Mouse (Mus musculus): Measurements from ENCODE around the gene Eri3.

Gene Eri3

DNA sequence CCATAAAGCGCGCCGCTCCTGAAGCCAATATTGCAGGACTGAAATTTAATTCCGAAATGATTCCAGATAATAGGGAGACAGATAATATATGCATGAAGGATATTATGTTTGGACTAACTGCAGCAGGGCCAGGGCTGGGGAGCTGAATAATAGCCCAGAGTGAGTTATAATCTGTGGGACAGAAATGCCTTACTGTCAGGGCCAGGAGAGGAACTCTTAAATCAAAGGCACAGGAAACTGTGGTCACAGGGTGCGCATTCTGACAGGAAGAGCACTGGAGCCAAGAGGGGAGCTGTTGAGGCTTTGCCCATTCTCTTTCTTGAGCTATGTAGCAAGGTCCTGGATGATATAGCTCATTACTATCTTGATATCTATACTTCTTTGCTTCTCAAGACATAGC lies 74.5 kb downstream of the Eri3 start:
- no peak for DNase-seq (ENCODE audit: low spot score in 2 of 2)

- DNase-seq (ENCODE audit: low spot score in 2 of 2) = no peak
Observed at GRCm38 (mm10) chr4:117628464-117628863, 78.3 kb downstream of the Eri3 start.

- DNase-seq (ENCODE audit: low spot score in 2 of 2) = no peak
Observed at GRCm38 (mm10) chr4:117630053-117630670, 80.0 kb downstream of the Eri3 start.

GRCm38 (mm10) chr4:117633527-117633926 lies 83.4 kb downstream of the Eri3 start:
- no peak for DNase-seq (ENCODE audit: low spot score in 2 of 2)

DNA sequence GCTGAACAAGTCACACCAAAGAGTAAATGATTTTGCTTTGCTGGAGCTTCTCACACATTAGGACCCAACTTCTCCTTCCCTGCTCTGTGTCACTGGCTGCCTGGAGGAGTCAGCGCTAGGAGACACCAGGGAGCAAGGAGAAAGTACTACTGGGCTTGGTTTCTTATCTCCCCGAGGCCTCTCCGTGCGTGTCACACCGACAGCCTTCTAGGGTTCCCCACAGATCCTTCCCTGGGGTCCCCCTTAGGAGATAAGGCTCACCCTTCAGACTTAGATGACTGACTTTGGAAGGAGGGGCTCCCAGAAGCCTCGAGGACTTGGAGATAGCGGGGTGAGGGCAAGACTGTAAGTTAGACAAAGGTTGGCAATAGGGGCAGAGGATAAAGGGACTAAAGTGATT lies 84.5 kb downstream of the Eri3 start:
- DNase-seq (ENCODE audit: low spot score in 2 of 2) = no peak

GRCm38 (mm10) chr4:117636152-117636551 lies 86.0 kb downstream of the Eri3 start:
- DNase-seq (ENCODE audit: low spot score in 2 of 2) = no peak

GRCm38 (mm10) chr4:117636891-117637613 lies 86.9 kb downstream of the Eri3 start:
- DNase-seq (ENCODE audit: low spot score in 2 of 2) = no peak

- DNase-seq (ENCODE audit: low spot score in 2 of 2) = no peak
Observed at GRCm38 (mm10) chr4:117640925-117641703, 90.9 kb downstream of the Eri3 start.

- no peak for DNase-seq (ENCODE audit: low spot score in 2 of 2)
Observed at GRCm38 (mm10) chr4:117641804-117642203, 91.6 kb downstream of the Eri3 start.

DNA sequence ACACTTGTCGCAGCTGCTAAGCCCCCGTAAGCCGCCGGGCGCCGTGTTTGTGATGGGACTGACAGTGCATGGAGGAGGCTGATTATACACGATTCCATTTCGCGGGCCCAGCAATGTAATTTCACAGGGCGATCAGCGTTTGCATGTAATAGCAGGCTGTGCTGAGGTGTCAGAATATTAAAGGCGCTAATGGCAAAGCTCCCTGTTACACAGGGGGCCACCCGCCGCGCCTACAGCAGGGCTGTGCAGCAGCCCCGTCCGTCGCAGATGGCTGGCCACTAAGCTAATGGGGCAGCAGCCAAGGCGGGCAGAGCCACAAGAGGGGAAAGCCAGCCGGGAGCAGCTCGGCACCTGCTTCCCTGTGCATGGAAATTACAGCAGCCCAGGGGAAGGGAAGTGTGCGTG lies 94.9 kb downstream of the Eri3 start:
- DNase-seq (ENCODE audit: low spot score in 2 of 2) = no peak

GRCm38 (mm10) chr4:117645859-117646258 lies 95.7 kb downstream of the Eri3 start:
- DNase-seq (ENCODE audit: low spot score in 2 of 2) = no peak

DNA sequence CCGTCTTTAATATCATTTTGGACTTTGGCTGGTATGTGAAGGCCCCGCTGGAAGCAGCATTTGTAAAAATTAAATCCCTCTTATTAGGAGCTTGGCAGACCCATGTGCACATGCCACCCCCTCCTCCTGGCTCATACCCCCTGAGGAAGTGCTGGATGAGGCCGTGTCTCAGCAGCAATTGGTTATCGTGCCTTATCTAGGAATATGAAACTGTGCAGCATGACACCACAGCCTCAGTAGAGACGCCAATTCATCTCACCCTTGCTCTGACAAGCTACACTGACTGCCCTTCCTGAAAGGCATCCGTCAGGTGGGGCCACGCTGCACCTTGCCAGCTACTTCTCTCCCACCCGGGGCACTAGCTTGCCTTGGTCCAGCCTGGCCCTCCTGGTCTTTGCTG lies 96.3 kb downstream of the Eri3 start:
- no peak for DNase-seq (ENCODE audit: low spot score in 2 of 2)

GRCm38 (mm10) chr4:117646926-117647755 lies 97.0 kb downstream of the Eri3 start:
- DNase-seq (ENCODE audit: low spot score in 2 of 2) = no peak

DNA sequence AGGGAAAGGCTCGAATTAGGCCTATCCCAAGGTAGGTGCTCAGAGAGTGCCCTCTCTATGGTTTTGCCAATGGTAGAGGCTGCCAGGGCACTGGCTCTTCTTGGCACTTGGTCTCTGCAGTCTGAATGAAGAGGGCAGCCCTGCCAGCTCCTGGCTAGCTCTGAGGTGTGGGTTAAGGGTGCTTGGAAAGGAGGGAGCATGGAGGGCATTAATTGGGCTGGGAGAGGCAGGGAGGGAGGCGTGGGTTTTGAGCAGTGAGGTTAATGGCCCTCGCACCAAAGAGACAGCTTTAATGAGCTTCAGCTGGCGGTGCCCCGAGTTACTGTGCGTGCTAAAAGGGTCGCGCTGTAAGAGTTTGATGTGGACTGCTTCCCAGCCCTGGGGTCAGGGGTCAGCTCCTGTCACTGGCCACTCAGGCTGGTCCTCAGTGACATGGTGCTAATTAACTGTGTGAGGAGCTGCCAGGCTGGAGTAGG lies 101.5 kb downstream of the Eri3 start:
- DNase-seq (ENCODE audit: low spot score in 2 of 2) = no peak

GRCm38 (mm10) chr4:117652727-117653126 lies 102.6 kb downstream of the Eri3 start:
- DNase-seq (ENCODE audit: low spot score in 2 of 2) = no peak

DNA sequence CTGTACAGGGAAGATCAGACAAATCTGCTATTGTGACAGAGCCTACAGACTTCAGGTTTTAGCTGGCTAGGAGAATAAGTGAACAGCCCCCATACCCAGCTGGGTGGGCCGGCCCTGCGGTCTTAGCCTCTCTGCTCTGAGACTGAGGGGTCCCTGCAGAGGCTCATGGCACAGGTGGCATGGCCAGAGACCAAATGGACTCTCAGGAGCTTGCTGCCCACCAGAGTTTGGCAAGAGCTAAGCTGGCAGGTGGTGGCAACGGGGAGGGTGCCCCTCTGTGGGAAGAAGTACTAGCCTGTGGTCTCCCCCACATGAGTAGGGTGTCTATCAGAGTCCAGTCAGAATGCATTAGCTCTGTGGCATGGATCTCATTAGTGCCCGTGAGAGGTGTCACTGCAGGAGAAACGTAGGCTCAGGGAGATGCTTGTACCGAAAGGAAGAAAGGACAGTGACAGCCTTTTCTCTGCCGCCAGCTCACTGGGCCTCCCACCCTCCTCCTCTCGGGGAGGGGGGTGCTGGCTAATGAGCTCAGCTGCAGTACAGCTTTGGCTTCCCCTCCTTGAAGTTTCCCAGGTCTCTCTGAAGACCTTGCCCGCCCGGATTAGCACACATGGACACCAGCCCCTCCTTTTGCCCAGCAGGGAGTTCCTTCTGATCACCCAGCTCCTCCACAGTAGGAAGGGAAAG lies 104.0 kb downstream of the Eri3 start:
- DNase-seq (ENCODE audit: low spot score in 2 of 2) = no peak

DNA sequence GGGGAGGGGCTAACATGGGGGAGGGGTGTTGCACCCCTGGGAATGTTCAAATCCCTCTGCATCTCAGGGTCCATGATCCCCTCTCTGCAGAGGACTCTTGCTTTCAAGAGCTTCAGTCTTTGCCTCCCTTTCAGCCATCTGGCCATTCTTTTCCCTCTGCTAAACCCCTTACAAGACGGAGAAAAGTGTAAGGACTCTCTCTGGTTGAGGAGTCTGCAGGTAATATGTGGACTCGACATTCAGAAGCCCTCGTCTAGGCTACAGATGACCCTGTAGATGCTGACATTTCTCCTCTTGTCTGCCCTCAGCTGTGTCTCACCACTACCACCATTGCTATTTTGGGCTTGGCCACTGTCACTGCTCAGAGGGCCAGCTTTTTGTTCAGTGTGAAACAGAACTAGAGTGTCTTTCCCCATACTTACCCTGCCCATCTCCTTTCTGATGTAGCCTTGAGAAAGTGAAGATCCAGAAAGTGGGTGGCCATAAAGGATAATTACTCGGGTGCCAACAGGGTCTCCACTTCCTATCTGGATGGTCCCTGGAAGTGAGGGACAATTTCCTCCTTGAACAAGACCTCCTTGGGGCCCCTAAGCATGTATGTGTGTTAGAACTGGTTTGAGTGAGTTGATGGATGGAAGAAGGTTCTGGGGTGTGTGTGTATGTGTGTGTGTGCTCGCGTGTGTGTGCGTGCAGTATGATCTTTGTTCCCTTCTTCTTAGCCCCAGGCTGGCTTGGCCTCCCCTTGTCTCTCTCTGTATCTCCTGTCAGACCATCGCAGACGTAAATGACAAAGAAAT lies 104.7 kb downstream of the Eri3 start:
- no peak for DNase-seq (ENCODE audit: low spot score in 2 of 2)

DNA sequence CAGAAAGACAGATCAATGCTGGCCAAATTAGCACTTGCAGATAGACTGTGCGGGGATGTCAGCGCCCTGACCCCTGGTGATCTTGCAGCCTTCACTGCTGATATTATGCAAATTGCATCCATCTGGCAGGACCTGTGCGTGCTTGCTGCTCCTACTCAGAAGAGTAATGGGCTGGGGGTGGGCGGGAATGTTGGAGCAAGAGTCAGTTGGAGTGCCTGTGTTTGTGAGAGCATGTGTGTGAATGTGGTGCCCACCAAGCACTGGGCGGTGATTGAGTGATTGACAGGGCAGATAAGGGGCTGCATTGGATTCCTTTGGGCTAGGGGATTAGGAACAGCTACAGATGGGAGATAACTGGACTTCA lies 105.3 kb downstream of the Eri3 start:
- no peak for DNase-seq (ENCODE audit: low spot score in 2 of 2)

GRCm38 (mm10) chr4:117656961-117657360 lies 106.8 kb downstream of the Eri3 start:
- DNase-seq (ENCODE audit: low spot score in 2 of 2) = no peak

DNA sequence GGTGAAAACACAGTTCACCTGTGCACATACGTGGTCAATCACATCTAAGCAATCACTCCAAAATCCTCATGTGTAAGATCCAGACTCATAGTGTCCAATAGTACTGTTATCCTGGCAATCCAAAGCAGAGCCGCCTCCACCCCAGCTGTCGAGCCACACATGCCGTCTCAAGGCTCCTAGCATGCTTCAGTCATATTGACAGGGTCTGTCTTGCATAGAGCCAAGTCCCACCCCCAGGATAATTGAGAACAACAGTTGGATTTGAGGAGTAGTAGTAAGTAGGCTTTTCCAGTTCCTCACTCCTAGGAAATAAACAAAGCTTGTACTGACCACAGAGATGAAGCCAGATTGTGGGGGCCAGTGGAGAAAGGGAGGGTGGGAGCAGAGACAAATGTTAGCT lies 107.5 kb downstream of the Eri3 start:
- DNase-seq (ENCODE audit: low spot score in 2 of 2) = no peak
